Comparison of ENCODE assay signal across 23 mouse cellular contexts in genomic region chr6:81496239-81496638, GRCm38 (mm10).
DNase-seq lines count a peak whose midpoint lies in the region; ATAC-seq lines count a peak whose summit lies in the region.
"Had no signal": no experiment of that assay in that cellular context is flagged by ENCODE, and none has a peak within 500 bp of the region (broad histone marks: within the 10 kb centered on the region; RNA-seq: fewer than 3 reads in every experiment).

No protein-coding gene starts in this region.

- peak; percentile 21 for DNase-seq in cerebellum, adult 11 months
- no peak for DNase-seq in cerebellum, postnatal 4 days (ENCODE audit: low spot score in 2 of 2)
- DNase-seq in adrenal gland, postnatal 36 days = peak; percentile 15 to 27
- peak; percentile 38 for DNase-seq in cerebellum, adult 9-11 months
- DNase-seq in lung, postnatal 10 days = peak; percentile 1
- no peak for DNase-seq in embryo, embryonic 11 days
- no peak for DNase-seq in forebrain, embryonic 14.5 days (ENCODE audit: low spot score)
- DNase-seq: heart, postnatal 36 days; kidney, adult 2 months; left cerebral cortex, postnatal 4 days; liver; right cerebral cortex, postnatal 4 days; thymus, postnatal 36 days had no signal

- 88% methylated on average over 7 of the region's 7 CpGs for WGBS in forebrain, embryonic 14.5 days

- H3K36me3 ChIP-seq in forebrain, embryonic 14.5 days (ENCODE audit: control insufficient read depth, insufficient read depth, low read length) = no peaks in the 10 kb centered on the region
- H3K36me3 ChIP-seq: embryonic facial prominence, embryonic 12.5 days; heart, embryonic 15.5 days; liver, embryonic 15.5 days; stomach, embryonic 15.5 days had no signal

- H3K27ac ChIP-seq in forebrain, embryonic 14.5 days (ENCODE audit: low read depth, low read length) = no peak overlapping the region
- H3K27ac ChIP-seq: embryonic facial prominence, embryonic 12.5 days; heart, embryonic 15.5 days; hindbrain, embryonic 14.5 days; kidney, postnatal 0 days; left cerebral cortex, adult 2 months; liver, embryonic 15.5 days; macrophage; stomach, embryonic 15.5 days had no signal

- no peak overlapping the region for H3K4me3 ChIP-seq in forebrain, embryonic 14.5 days (ENCODE audit: low read depth, low read length)
- H3K4me3 ChIP-seq: embryonic facial prominence, embryonic 12.5 days; heart, embryonic 15.5 days; left cerebral cortex, adult 2 months; liver, embryonic 15.5 days; stomach, embryonic 15.5 days had no signal

- no peak for ATAC-seq in megakaryocyte-erythroid progenitor cell, adult 5-6 weeks (replicated peaks; ENCODE audit: low FRiP score, low TSS enrichment, poor library complexity, severe bottlenecking)
- no peak for ATAC-seq in forebrain, embryonic 14.5 days

- no peaks in the 10 kb centered on the region for H3K4me1 ChIP-seq in forebrain, embryonic 14.5 days (ENCODE audit: control insufficient read depth, insufficient read depth, low read length)
- H3K4me1 ChIP-seq: embryonic facial prominence, embryonic 12.5 days; heart, embryonic 15.5 days; liver, embryonic 15.5 days; stomach, embryonic 15.5 days had no signal

- H3K4me2 ChIP-seq in forebrain, embryonic 14.5 days (ENCODE audit: low read length) = no peak overlapping the region
- H3K4me2 ChIP-seq: embryonic facial prominence, embryonic 12.5 days; heart, embryonic 15.5 days; hindbrain, embryonic 14.5 days; liver, embryonic 15.5 days; midbrain, embryonic 11.5 days; stomach, embryonic 15.5 days had no signal

- H3K9ac ChIP-seq in forebrain, embryonic 14.5 days (ENCODE audit: low read length) = no peak overlapping the region
- H3K9ac ChIP-seq: embryonic facial prominence, embryonic 12.5 days; heart, embryonic 15.5 days; hindbrain, embryonic 14.5 days; liver, embryonic 15.5 days; stomach, embryonic 15.5 days had no signal

- no peaks in the 10 kb centered on the region for H3K27me3 ChIP-seq in forebrain, embryonic 14.5 days (replicated peaks; ENCODE audit: control insufficient read depth, insufficient read depth, low read length)
- H3K27me3 ChIP-seq: embryonic facial prominence, embryonic 12.5 days; heart, embryonic 15.5 days; liver, embryonic 15.5 days; stomach, embryonic 15.5 days had no signal

- no peaks in the 10 kb centered on the region for H3K9me3 ChIP-seq in forebrain, embryonic 14.5 days (replicated peaks; ENCODE audit: control insufficient read depth, low read length)
- H3K9me3 ChIP-seq: embryonic facial prominence, embryonic 12.5 days; heart, embryonic 15.5 days; liver, embryonic 15.5 days; stomach, embryonic 15.5 days had no signal

Comparison
In these comparisons a context has a peak if more than half of its experiments do, and no peak if none do; other contexts are left out.
1. DNase-seq: peak in cerebellum, adult 11 months (single experiment), adrenal gland, postnatal 36 days (2 of 2), cerebellum, adult 9-11 months (single experiment) and lung, postnatal 10 days (single experiment); none in cerebellum, postnatal 4 days (0 of 2), embryo, embryonic 11 days (single experiment) and forebrain, embryonic 14.5 days (single experiment).